Mouse (Mus musculus) cortical plate, adult 2 months (tissue): ENCODE data around the gene Gcn1l1.

Experiments used
- CTCF ChIP-seq: fragments of 200-500 bp; IDR thresholded peaks from 2 replicates; pipeline ENCODE4 v1.5.1; 2011; ENCODE audit warnings: mild to moderate bottlenecking, control low read depth, low read length; ENCODE audit not compliant: insufficient read depth; ENCODE audit errors: extremely low read depth
- POLR2A ChIP-seq: fragments of 200-500 bp; IDR thresholded peaks from 2 replicates; pipeline ENCODE4 v1.6.1; 2011; ENCODE audit warnings: mild to moderate bottlenecking, low read length, control low read depth; ENCODE audit not compliant: insufficient read depth; ENCODE audit errors: extremely low read depth

DNA sequence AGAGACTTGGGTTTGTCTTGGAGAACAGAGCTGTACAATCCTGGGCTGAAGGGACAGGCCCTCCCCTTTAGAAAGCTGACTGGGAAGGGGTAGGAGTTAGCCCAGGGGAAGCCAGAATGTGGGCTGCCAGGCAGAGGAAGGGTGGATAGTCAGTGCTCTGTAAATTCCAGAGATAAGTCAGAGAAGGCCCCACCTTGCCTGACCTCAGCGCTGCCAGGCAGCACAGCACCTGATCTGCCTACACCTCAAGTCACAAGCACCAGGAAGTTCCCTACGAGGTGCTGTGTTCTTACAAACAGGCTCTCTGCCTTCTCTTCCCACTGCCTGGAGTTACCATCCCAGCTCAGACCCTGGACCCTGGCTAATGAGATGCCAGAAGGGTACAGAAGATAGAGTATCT lies 105.4 kb downstream of the Gcn1l1 start:
- TF ChIP-seq CTCF: no peak
- no peak for TF ChIP-seq POLR2A
